Mouse (Mus musculus) adrenal gland, postnatal 36 days (tissue): ENCODE measurements at regions not wholly inside any gene's neighbourhood (a gene's known extent, or its start where the extent isn't known, plus 50 kb on each side); places are given as distances from the start of the nearest gene placed in this dataset.
A peak's percentile ranks its signal among the peaks of the same experiment; 100 is the strongest.

Source experiments
- DNase-seq, 2 experiments: peaks; one replicate each; pipeline ENCODE4 v3.0.0; 2021; ENCODE audit warnings: mixed read lengths in 1 of 2

DNA sequence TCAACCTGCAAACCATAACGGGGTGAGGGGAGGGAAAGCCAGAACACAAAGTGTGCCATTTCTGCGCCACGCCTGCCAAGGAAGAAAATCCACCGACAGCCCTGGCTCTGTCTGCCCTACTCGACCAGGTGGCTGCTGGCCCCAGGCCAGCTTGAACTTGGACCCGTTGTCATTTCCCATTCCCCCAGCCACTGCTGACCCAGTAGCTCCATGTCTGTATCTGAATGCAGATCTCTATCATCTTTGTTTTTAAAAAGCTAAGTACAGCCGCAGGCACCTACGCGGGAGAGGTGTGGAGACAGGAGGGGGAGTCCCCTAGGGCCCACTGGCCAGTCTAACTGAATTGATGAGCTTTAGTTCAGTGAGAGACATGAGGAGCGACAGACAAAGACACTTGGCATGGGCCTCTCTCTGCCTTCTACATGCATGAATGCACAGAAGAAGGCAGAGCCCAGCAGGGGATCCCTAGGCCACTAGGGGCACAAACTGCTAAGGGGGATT, 439.1 kb downstream of the Prdm2 start:
- DNase-seq: no peak

DNA sequence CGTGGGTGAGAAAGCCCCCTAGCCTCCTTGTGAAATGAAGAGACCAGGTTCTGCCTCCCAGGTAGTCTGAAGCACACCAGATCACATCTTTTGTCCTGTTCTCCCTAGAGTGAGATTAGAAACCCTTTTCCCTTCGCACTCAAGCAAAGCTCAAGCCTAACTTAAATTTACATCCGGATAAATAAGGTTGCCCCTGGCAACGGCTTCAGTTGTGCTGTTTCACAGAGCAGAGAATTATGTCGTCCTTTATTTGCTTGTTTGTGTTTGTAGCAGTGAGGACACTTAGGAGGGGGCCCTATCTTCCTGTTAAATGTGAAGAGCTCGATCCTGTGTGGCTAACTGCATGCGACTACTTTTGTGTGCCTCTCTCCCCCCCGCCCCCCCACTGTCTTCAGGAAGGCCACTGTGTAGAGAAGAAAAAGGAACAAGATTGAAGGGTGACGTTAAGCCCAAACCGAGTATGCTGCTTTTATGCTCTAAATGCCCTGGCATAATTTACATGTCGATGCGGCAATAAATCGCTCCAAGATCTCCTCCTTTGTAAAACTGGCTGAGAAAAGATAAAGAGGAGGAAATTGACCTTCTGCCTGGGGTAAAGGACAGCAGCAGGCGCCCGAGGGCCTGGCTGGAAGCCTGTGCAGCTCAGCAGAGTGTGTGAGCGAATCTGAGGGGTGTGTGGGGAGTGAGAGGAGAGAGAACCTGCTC, 439.9 kb downstream of the Prdm2 start:
- DNase-seq: peak; percentile 48 to 49

DNA sequence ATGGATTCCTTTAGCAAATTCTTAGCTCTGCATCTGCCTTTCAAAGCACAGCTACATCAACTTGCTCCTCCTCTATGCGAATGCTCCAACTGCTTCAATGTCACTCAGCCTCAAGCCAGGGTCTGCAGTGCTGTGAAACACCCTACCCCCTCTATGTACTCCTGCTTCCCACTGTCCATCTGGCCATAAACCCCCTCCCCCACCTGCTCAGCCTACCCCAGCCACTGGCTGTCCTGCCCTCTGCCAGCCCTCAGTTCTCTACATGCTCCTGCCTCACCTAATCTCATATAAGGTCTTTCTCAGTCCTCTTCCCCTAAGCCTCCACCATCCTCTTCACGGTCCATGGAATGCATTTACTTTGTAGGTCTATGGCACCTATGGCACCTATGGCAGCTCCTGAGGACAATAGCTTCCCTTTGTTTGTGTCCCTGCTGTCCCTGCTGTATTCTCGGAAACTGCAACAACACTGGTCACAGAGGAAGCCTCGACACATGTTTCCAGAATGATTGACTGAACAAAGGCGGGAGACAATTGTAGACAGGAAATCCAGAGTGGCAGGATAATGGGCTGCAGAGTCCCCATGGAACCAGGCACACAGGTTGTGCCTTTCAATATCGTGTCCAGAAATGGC, 441.2 kb downstream of the Prdm2 start:
- no peak for DNase-seq

DNA sequence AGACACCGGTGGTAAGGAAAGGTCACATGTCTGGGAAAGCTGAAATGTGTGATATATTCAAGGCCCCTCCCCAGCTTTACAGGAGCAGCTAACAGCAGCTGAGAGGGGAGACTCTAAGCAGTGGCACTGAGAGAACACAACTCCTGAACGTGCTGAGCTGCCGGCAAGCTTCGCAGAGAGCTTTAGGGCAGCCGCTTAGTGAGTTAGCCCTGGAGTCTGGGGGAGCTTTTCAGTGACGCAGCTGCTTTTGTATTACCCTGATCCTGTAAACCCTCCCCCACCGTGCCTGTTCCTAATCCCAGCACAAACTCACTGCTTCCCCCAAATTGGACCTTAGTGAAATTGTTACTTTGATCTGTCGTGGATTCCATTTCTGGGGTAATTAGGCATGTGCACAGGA, 442.6 kb downstream of the Prdm2 start:
- DNase-seq: no peak

DNA sequence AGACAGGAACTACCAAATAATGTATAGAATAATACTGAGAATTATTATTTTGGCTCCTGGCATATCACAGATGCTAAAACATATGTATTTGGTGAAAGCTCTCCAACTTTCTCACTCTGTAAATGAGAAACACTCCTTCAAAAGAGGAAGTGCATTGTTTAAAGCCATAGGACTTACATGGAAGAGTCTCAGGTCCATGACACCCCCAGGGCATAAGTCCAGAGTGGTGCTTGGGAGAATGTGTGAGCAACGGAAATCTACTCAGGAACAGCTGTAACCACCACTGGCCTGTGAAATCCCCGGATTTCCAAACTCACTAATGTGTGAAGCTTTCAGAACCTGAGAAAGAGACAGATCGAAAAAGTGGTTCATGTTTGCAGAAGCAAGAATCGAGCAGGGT, 445.1 kb downstream of the Prdm2 start:
- no peak for DNase-seq

DNA sequence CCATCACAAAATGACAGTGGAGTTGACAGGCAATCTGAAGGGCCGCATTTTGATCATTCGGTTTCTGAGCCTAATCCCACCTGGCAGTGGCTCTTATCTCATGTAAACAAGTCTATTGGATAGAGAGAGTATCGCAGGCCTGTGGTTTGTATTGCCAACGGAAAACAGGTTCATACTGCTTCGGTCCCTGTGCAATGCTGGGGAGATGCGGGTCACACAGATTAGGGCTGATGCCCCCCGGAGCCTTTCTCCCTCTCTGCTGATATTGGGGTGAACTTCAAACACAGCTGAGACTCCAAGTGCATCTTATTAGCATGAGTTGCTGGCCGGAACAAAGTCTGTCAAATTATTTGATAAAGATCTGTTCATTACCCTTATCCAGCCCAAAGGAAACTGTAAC, 451.2 kb downstream of the Prdm2 start:
- DNase-seq: no peak

DNA sequence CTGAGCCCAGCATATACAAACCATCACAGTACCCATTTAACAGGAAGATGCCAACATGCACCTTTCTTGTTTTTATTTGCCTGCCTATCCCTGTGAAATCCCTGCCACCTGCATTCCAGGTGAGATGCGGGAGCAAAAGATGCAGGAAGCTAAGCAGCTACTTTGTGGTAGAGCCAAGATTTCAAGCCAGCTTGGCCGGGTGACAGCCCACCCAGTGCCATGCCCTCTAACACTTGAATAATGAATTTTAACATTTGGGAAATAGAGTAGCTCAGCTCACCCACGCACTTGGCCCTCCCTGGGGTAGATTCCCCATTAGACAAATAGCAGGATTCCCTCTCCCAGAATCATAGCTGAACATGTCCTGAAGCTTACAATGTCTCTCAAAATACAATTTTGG, 454.7 kb downstream of the Prdm2 start:
- no peak for DNase-seq

DNA sequence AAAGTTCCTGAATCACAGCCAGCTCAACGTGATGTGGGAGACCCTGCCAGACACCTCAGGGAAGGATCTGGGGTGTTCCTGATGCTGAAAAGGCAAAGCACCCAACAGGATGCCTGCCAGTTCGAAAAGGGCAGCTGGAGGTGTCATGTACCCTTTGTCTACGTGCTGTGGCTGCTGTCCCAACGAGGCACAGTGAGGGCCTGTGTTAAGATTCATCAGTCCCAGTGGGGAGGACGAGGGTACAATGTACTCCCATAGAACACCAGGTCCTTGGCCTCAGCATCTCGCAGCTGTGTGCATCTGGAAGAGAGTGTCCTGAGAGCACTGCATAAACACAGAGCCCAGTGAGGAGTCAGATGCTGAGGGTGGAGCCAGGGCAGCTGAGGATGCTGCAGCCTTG, 456.5 kb downstream of the Prdm2 start:
- DNase-seq: no peak

DNA sequence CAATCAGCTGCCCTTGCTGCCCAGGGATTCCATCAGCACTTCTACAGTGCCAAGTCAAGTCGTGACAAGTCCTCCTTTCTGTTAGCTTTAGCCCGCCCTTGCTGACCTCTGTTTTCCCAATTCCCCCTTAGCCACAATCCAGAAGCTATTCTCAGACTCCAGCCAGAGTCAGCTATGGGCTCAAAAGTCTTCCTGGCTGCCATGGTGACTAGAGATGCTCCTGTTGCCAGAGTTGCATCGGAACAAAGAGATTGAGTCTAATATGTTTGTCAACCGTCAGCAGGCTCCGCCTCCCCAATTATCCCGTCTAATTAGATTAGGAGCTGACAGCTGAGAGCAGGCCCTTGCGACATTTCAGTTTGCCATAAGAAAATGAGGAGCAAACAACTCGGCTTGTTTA, 462.9 kb downstream of the Prdm2 start:
- no peak for DNase-seq

DNA sequence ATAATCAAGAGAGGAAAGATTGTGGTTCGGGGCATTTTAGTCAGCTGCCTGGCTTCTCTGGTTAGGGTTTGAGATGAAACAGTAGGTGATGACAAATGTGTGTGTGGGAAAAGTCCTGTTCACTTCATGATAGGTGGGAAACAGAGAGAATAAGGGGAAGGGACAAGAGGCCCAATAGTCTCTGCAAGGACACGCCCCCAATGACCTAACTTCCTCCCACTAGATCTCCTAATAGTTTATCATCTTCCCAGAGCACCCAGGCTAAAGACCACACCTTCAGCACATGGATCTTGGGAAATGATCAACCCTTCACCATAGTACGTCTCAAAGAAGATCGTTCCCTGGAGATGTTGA, 484.3 kb upstream of the Kazn start:
- DNase-seq: no peak

DNA sequence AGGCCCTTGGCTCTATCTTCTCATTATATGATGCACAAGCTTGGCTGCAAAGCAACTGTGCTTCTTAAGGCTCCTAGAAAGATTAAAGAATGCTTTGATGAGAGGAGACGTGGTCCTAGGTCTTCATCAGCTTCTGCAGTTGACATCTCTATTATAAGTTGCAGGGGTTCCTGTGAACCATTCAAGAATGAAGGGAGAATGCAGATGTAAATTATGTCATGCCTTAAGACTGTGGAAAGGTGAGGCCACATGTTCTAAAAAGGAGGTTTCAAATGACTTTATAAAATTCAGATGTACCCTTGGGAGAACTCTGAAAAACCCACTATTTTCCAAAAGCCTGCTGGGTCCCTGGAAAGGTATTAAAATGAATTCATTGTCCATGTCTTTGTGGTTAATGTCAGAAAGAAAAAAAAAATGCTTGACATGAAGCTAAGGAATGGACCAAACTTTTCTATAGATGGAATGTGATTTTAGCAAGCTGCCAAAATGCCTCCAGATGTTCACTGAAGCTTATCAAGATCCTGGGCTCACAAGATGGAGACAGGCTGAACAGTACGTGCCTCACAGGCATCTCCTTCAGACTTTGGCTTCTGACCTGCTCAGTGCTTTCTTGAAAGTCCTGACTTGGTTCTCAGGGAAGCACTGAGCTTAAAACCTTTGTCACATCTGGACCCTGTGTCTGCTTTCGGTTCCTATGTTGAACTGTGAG, 483.8 kb upstream of the Kazn start:
- DNase-seq: no peak

DNA sequence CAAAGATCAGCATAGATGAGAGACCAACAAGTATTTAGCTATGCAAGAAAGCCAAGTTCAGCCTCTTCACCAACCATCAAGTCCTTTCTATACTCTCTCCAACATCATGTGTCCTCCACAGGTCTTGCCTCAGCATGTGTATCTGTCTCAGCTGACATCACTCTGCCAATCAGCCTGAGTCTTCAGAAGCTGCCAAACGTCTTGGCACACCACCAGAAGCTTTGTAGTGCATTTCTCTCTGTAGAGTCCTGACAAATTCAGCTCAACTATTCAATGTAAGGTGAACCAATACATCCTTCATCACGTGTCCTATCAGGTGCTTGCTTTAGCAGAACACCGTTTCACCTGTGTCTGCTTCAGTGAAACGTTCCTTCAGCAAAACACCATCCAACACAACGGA, 462.4 kb upstream of the Kazn start:
- no peak for DNase-seq

DNA sequence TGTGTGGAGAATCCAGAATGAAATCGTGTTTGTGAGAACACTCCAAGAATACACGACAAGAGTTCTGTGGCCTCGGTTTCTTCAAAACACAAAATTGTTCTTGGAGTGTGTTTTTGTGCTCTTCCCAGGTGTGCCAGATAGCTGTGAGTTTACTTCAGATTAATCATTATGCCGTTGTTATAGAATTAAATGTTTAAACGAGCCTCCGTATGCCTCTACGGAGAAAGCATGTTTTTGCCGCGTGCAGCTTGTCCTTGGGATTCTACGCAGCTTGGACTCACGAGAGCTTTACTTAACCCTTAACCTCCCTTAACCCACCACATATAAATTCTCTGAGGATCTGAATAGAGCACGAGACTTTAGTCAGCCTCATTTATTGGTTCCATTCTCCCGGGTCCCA, 455.7 kb upstream of the Kazn start:
- DNase-seq: peak; percentile 39 to 47

DNA sequence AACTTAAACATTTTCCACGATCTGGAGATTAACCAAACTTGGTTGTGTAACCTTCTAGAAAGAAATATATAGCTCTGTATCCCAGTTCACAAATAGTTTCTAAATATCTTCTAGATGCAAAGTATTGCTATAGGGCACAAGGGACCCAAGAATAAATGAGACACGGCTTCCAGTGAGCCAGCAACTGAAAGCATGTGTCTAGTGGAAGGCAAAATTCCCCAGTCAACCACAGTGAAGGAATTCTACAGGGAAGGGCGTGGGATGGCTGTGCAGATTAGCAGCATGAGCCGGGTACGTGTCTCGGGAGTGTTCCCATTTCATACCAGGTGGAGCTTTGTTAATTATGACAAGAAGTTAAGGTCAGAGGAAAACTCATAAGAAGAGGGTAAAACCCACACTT, 449.0 kb upstream of the Kazn start:
- DNase-seq: no peak

DNA sequence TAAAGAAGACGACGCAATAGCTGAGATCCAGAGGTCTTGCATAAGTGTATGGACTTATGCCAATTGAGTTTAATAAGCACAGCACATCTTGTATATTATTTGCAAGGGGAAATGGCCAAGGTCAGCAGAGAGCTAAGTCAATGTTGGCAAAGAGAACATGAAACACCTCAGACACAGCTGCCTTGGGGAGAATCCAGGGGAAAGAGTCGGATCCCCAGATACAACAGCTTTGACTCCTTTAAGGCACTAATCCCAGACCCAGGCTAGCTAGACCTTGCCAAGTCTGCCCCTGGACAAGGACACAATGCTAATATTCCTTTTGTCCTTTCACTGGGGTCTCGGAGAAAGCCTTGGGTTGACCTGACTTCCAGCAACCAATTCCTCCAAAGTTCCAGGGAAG, 438.2 kb upstream of the Kazn start:
- DNase-seq: no peak

DNA sequence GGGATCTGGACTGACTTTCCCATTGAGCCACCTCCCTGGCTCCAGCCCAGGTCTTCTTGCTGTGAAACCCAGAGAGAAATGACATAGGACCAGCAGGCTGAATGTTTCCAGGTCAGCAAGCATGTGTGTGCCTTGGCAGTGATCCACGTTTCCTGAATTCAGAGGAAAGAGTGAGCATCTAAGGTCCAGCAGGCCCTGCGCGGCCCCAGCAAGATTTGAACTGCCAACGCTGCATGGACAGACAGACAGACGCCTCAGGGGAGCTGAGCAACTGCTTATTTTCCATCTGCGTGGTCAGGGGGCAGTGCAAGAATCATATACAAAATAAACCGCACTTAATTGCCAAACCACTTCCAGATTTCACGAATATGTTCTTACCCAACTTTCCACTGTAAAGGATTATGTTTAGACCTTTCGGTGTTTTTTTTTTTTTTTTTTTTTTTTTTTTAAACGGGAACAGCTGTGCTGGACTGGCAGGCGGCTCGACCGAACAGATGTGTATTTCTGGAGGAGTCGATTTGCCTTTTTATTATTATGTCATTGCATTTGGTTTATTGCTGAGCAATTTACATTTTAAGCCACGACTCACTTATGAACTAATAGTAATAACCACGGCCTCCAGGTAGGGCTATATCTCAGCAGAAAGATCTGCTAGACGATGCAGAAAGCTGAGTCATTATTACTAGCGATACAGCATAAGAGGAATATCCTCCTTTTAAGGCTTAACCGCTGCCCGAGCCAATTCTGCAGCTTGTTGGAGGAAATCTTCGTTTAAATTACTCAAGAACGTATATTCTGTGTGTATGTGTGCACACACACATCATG, 435.7 kb upstream of the Kazn start:
- no peak for DNase-seq

DNA sequence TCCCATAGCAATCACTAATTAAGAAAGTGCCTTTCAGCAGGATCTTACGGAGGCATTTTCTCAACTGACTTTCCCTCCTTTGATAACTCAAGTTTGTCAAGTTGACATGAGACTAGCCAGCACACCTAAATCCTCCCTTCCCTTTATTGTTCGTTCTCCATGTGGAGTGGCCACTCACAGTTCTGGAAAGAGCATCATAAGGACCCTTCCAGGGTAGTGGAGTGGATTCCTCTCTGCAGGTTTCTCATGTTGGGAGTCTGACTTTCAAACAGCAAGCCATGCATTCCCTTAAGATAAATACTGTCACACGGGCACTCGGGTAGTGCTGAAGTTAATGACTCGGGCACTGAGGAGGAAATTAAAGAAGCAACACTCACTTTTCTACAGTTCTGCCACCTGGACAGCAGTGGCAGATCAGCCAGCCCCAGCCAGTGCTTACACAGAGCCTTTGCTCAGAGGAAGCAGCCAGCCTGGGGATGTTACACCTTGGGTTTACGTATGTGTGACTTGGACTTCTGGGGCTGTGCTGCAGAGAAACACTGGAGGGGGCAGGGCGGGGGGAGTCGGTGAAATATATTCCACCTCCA, 432.8 kb upstream of the Kazn start:
- DNase-seq: no peak

DNA sequence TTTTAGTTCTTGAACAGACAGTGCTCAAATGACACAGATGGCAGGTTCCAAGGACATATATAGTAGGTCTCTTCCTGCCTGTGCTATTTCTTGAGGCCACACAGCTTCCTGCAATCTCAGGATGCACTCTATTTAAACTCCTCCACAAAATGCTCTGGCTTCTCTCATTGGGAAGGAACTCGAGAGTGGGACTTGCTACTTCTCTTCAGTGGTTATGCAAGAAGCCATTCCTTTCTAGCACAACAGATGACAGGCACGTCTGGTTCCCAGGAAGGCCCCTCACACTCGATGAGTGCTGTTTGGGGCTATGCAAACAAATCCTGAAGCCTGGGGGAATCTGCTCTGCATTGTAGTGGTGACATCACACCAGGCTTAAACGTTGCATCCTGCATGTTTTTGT, 425.6 kb upstream of the Kazn start:
- DNase-seq: no peak

DNA sequence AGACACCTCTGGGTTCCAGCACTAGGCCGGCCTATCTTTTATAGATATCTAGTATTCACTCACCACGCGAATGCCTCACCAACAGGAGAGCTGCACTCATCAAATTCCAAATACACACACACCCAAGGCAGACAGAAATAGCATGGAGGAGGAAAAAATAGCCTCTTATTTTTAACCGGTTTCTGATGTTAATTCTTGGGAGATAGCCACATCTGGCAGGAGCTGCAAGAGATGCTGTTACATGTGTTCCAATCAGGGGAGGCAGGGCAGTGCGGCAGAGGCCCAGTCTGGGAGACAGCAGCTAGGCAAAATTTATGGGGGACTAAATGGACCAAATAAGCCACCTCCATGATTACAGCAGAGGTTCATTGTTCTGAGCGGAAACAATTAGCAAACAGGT, 419.0 kb upstream of the Kazn start:
- DNase-seq: no peak

DNA sequence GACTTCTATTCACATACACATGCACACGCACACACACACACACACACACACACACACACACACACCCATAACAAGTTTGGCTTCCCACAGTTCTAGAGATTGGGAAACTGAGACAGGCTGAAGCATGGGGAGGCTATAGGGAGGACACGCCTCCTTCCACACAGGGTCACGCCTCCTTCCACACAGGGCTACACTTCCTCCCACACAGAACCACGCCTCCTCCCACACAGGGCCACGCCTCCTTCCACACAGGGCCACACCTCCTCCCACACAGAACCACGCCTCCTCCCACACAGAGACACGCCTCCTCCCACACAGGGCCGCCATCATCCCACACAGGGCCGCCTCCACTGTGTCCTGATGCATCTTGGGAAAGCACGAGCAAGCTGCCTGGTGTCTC, 401.9 kb upstream of the Kazn start:
- DNase-seq: no peak

DNA sequence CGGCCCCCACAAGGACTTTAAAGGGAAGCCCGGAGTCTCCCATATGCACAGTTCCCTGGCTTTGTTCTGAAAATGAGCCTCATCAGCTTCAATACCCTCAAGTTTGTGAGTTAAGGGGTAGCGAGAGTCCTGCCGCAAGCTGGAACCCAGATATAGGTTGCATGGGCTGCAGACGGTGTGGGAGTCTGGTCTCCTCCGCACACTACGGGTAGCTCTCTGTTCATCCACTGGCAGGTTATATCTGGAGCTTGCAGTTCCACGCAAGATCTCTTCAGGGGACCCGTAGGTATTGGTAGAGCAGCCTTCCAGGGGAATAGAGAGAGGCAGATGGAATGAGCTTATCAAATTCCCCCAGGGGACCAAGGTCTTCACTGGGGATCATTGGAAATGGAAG, 400.1 kb upstream of the Kazn start:
- no peak for DNase-seq

DNA sequence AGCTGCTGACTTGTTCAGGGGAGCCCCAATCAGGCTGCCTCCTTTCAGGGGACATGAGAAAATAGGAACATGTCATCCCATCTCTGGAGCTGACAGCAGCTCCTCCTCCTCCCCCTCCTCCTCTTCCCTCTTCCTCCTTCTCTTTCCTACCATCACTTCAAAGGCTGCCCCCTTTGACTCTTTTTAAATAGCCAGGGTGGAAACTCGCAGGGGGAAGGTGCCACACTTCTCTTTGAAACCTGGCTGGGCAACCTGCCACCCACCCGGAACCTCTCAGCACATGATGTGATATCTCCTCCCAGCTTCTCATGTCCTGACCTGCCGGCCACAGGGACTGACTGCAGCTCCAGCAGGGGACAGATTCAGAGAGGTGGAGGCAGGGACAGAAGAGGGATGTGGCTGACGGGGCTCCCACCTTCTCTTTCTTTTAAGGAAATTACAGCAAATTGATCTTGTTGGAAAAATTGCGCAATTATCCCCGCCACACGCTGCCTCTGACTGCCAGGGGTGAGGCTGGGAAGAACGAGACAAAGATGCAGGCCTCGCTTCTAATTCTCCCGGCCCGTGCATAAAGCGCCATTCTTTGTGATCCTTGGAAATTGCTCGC, 399.6 kb upstream of the Kazn start:
- DNase-seq: no peak
